Mouse (Mus musculus) stomach, embryonic 15.5 days (tissue): ENCODE results near the gene Rnf144a. TPM values are rescaled to one million over a fixed set of nuclear protein-coding genes. Genes with fewer than 3 reads are reported as not detected.
A peak's percentile ranks its signal among the peaks of the same experiment; 100 is the strongest.

Source experiments
- ATAC-seq: fragments of 200-750 bp; cut with Nextera tagmentation; 2 replicates; pipeline ENCODE4 v1.8.0; 2017; ENCODE audit warnings: low read depth, moderate number of reproducible peaks, moderate TSS enrichment; ENCODE audit not compliant: insufficient read depth, low FRiP score
- H3K27ac ChIP-seq: fragments of 300-500 bp; sonication (generic); 2 replicates; pipeline ENCODE4 v1.5.1; 2015; ENCODE audit warnings: mild to moderate bottlenecking, inconsistent platforms
- H3K27me3 ChIP-seq: fragments of 300-500 bp; sonication (generic); replicated peaks from 2 replicates; pipeline ENCODE4 v1.6.1; 2015; ENCODE audit warnings: inconsistent platforms
- H3K36me3 ChIP-seq: fragments of 300-500 bp; sonication (generic); 2 replicates; pipeline ENCODE4 v1.6.1; 2015; ENCODE audit warnings: inconsistent platforms
- H3K4me1 ChIP-seq: fragments of 300-500 bp; sonication (generic); 2 replicates; pipeline ENCODE4 v1.6.1; 2015; ENCODE audit warnings: inconsistent platforms
- H3K4me2 ChIP-seq: fragments of 300-500 bp; sonication (generic); 2 replicates; pipeline ENCODE4 v1.6.1; 2015; ENCODE audit warnings: mild to moderate bottlenecking, inconsistent platforms
- H3K4me3 ChIP-seq: fragments of 300-500 bp; sonication (generic); replicated peaks from 2 replicates; pipeline ENCODE4 v1.5.1; 2015; ENCODE audit warnings: inconsistent platforms
- H3K9ac ChIP-seq: fragments of 300-500 bp; sonication (generic); 2 replicates; pipeline ENCODE4 v1.6.1; 2015; ENCODE audit warnings: inconsistent platforms
- H3K9me3 ChIP-seq: fragments of 300-500 bp; sonication (generic); 2 replicates; pipeline ENCODE4 v1.6.1; 2016; ENCODE audit warnings: inconsistent platforms
- WGBS: fragments of 180-500 bp; shearing (Covaris S2); methylation state at CpG from one replicate; pipeline ENCODE4 v1.1.7; 2015; 5-methylcytosine and 5-hydroxymethylcytosine counted together
- polyA plus RNA-seq: library from polyadenylated mRNA; unstranded; fragments of >200 nt; fragmentation: Nextera tagmentation; extraction: Ambion mirVana; gene quantifications from 2 replicates; pipeline ENCODE4 v1.2.1, GENCODE M21; 2015

The Rnf144a gene
- polyA plus RNA-seq, 1 experiment from 2014 or later: 19.2 TPM

DNA sequence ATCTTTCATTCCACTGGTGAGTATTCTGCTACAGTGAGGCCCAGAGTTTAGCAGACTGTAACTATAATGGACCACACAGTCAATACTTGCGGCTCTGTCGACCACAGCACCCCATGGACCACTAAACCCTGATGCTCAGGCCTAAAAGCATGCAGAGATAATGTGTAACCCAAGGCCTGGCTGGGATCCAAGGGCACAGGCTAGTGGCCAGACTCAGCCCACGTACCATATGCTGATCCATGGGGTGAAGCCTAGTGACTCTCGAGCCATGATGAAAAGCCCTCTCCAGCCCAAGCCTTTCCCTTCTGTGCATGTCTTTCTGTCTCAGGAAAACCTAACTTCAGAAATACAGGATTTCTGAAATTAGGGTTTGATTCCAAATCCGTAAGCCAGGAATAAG, 50.2 kb downstream of the Rnf144a start:
- ATAC-seq: no peak
- Histone ChIP-seq H3K4me3 (no peak overlapping the region), H3K9ac (no peak overlapping the region), H3K27me3 (no peaks in the 10 kb centered on the region), H3K36me3 (no peaks in the 10 kb centered on the region), H3K9me3 (no peaks in the 10 kb centered on the region), H3K4me2 (no peak overlapping the region), H3K27ac (no peak overlapping the region), H3K4me1 (peaks cover 3% of the 10 kb centered on the region; the same call in 1 of the 2 replicates)
- 80% methylated on average over 5 of the region's 5 CpGs for WGBS

DNA sequence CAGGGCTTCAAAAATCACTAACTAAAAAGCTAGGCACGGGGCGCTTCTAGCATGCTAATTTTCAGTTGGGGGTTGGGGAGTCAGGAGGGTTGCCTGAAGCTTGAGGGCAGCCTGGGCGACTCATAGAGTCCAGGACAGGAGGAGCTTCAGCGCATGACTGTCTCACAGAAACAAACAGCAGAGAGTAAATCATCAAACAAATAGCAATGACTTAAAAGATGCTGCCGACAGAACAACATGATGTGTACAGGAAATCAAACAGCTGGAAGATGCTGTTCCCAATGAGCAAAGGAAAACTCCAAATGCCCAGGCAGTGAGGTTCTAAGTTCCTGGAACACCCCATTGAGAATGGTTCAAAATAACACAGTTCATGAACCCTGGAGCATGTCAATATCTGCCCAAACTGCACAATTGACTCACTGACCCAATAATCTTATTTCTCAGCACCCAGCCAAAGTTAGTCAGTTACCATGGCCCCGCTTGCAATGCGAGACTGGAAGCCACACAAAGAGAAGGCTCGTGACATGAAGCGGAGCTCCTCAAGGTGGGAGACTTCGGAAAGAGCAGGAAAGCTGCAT, 54.0 kb downstream of the Rnf144a start:
- H3K4me3 ChIP-seq: no peak overlapping the region
- H3K27me3 ChIP-seq: no peaks in the 10 kb centered on the region
- H3K36me3 ChIP-seq: no peaks in the 10 kb centered on the region
- no peak overlapping the region for H3K9ac ChIP-seq
- no peak overlapping the region for H3K27ac ChIP-seq
- no peak for ATAC-seq
- 67% methylated on average over 10 of the region's 10 CpGs for WGBS
- H3K4me2 ChIP-seq: no peak overlapping the region
- H3K9me3 ChIP-seq: no peaks in the 10 kb centered on the region
- peaks cover 6% of the 10 kb centered on the region; the same call in 1 of the 2 replicates for H3K4me1 ChIP-seq

GRCm38 (mm10) chr12:26359817-26360216, 55.2 kb downstream of the Rnf144a start:
- no peak overlapping the region for H3K4me3 ChIP-seq
- H3K9me3 ChIP-seq: no peaks in the 10 kb centered on the region
- no peak for ATAC-seq
- WGBS: 75% methylated on average over 5 of the region's 5 CpGs
- H3K4me1 ChIP-seq: peaks cover 6% of the 10 kb centered on the region; the same call in 1 of the 2 replicates
- no peak overlapping the region for H3K9ac ChIP-seq
- H3K27me3 ChIP-seq: no peaks in the 10 kb centered on the region
- no peak overlapping the region for H3K27ac ChIP-seq
- H3K36me3 ChIP-seq: no peaks in the 10 kb centered on the region
- H3K4me2 ChIP-seq: no peak overlapping the region

- no peak overlapping the region for H3K4me2 ChIP-seq
- H3K9me3 ChIP-seq: no peaks in the 10 kb centered on the region
- no peak overlapping the region for H3K27ac ChIP-seq
- no peak overlapping the region for H3K9ac ChIP-seq
- H3K4me1 ChIP-seq: peaks cover 6% of the 10 kb centered on the region; the same call in 1 of the 2 replicates
- no peaks in the 10 kb centered on the region for H3K36me3 ChIP-seq
- H3K27me3 ChIP-seq: no peaks in the 10 kb centered on the region
- 78% methylated on average over 2 of the region's 2 CpGs for WGBS
- H3K4me3 ChIP-seq: no peak overlapping the region
- ATAC-seq: no peak
Measured at GRCm38 (mm10) chr12:26359241-26359640, 55.8 kb downstream of the Rnf144a start.

DNA sequence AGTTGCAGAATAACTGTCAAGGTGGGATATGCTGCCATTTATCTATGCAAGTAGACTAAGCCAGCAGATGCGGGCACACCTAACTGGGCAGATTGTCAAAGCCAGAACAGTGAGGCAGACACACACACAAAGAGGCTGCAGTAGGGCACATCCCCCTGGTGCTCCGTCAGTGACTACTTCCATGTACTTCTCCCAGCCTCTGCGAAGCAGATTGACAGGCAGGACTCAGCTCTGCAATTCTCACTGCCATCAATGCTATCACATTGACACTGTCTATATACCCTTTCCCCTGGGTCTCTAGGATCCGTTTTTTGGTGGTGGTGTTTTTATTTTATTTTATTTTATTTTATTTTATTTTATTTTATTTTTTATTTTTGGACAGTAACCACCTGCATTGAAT, 57.8 kb downstream of the Rnf144a start:
- 85% methylated on average over 4 of the region's 4 CpGs for WGBS
- Histone ChIP-seq H3K9ac (no peak overlapping the region), H3K27ac (no peak overlapping the region), H3K27me3 (no peaks in the 10 kb centered on the region), H3K4me3 (no peak overlapping the region), H3K36me3 (no peaks in the 10 kb centered on the region), H3K9me3 (no peaks in the 10 kb centered on the region), H3K4me2 (no peak overlapping the region), H3K4me1 (peaks cover 6% of the 10 kb centered on the region; the same call in 1 of the 2 replicates)
- ATAC-seq: no peak

DNA sequence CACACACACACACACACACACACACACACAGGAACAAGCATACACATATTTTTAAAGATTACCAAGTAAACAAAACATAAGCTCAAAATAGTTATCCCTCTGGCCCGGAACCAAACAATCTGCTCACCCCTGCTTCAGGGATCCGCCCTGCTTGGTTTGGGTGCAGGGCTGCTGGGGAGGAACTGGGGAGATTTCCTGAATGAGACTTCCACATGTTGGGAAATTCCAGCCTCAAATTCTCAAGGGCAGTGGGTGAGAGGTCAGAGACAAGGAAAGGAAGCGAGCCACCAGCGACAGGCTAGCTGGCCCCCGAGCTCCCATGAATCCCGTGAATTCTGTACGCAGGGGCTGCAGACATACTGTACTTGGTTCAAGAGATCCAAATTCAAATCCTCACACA, 58.9 kb downstream of the Rnf144a start:
- Histone ChIP-seq H3K9ac (no peak overlapping the region), H3K4me1 (0 out of 2 replicates have a peak, but pooled peaks cover 3% of the 10 kb centered on the region), H3K4me3 (no peak overlapping the region), H3K9me3 (no peaks in the 10 kb centered on the region), H3K27ac (no peak overlapping the region), H3K27me3 (no peaks in the 10 kb centered on the region), H3K36me3 (no peaks in the 10 kb centered on the region), H3K4me2 (no peak overlapping the region)
- 61% methylated on average over 7 of the region's 7 CpGs for WGBS
- ATAC-seq: peak; percentile 18; the same call in 1 of the 2 replicates

GRCm38 (mm10) chr12:26351321-26351720, 63.7 kb downstream of the Rnf144a start:
- Histone ChIP-seq H3K27me3 (no peaks in the 10 kb centered on the region), H3K27ac (no peak overlapping the region), H3K9ac (no peak overlapping the region), H3K9me3 (no peaks in the 10 kb centered on the region), H3K4me3 (no peak overlapping the region), H3K4me1 (no peaks in the 10 kb centered on the region), H3K36me3 (no peaks in the 10 kb centered on the region), H3K4me2 (no peak overlapping the region)
- 65% methylated on average over 3 of the region's 3 CpGs for WGBS
- ATAC-seq: no peak

DNA sequence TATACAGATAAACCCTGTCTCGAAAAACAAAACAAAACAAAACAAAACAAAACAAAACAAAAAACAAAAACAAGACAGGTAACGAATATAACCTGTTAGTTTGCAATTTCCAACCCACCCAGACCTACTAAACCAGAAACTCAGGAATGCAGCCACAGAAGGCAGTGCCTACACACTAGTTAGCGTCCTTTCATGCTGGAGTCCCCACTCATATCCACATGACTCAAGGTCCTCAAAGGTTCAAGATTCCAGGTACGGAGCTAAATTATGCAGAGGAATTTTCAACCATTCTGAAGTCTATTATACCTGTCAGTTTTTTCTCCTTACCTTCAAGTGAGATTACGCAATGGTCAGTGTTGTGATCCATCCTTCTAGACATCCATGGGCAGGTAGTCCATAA, 70.6 kb downstream of the Rnf144a start:
- H3K27ac ChIP-seq: no peak overlapping the region
- H3K4me2 ChIP-seq: no peak overlapping the region
- no peaks in the 10 kb centered on the region for H3K4me1 ChIP-seq
- H3K4me3 ChIP-seq: no peak overlapping the region
- no peaks in the 10 kb centered on the region for H3K27me3 ChIP-seq
- no peaks in the 10 kb centered on the region for H3K36me3 ChIP-seq
- WGBS: 90% methylated on average over 5 of the region's 5 CpGs
- no peak for ATAC-seq
- H3K9me3 ChIP-seq: no peaks in the 10 kb centered on the region; the same call in 1 of the 2 replicates
- no peak overlapping the region for H3K9ac ChIP-seq

DNA sequence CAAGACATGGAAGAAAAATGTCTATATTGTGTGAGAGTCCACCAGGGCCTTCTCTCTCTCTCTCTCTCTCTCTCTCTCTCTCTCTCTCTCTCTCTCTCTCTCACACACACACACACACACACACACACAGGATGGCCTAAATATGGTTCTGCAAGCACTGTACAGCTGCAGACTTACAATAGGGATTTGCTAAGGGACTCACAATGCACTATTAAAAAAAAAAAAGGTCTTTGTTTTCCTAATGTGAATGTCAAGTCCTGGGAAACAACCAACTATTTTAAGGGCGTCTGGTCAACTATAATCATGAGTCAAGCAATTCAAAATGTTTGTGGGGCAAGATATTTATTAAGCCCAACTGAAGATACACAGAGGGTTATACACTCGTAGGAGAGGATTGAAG, 71.9 kb downstream of the Rnf144a start:
- no peak overlapping the region for H3K27ac ChIP-seq

GRCm38 (mm10) chr12:26342663-26343062, 72.4 kb downstream of the Rnf144a start:
- H3K4me1 ChIP-seq: no peaks in the 10 kb centered on the region
- 80% methylated on average over 3 of the region's 3 CpGs for WGBS
- peak overlapping the region; percentile 49; the same call in 1 of the 2 replicates for H3K27ac ChIP-seq
- no peak overlapping the region for H3K4me3 ChIP-seq
- no peak overlapping the region for H3K9ac ChIP-seq
- H3K4me2 ChIP-seq: no peak overlapping the region
- ATAC-seq: peak; percentile 53; the same call in 1 of the 2 replicates
- no peaks in the 10 kb centered on the region for H3K27me3 ChIP-seq
- H3K36me3 ChIP-seq: no peaks in the 10 kb centered on the region
- H3K9me3 ChIP-seq: no peaks in the 10 kb centered on the region; the same call in 1 of the 2 replicates

More for the DNA sequence above, 71.9 kb downstream of the Rnf144a start:
- Histone ChIP-seq H3K4me2 (no peak overlapping the region), H3K9ac (no peak overlapping the region), H3K4me1 (no peaks in the 10 kb centered on the region), H3K27me3 (no peaks in the 10 kb centered on the region), H3K36me3 (no peaks in the 10 kb centered on the region), H3K4me3 (no peak overlapping the region), H3K9me3 (no peaks in the 10 kb centered on the region; the same call in 1 of the 2 replicates)
- no peak for ATAC-seq
- WGBS: 61% methylated on average over 2 of the region's 2 CpGs

DNA sequence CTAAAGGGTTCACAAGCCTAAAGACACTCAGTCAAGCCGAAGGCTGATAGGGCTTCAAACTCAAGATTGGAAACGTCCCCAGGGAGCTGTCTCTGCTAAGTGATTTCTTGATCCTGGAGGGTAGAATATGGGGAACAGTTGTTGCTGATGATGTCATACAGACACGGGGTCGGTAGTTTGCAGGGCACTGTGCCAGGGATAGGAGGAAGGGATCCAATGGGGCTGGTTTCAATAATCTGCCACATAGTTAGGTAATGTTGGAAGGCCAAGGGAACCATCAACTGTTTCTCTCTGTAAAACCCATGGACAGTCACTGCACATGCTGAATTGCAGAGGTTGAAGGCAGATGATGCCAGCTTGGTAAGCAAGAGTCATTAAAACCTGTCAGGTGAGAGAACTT, 73.0 kb downstream of the Rnf144a start:
- H3K27ac ChIP-seq: peak overlapping the region; percentile 49

GRCm38 (mm10) chr12:26340621-26341020, 74.4 kb downstream of the Rnf144a start:
- H3K4me2 ChIP-seq: no peak overlapping the region
- no peak for ATAC-seq
- H3K36me3 ChIP-seq: no peaks in the 10 kb centered on the region
- no peaks in the 10 kb centered on the region for H3K27me3 ChIP-seq
- no peak overlapping the region for H3K9ac ChIP-seq
- 86% methylated on average over 4 of the region's 4 CpGs for WGBS
- no peak overlapping the region for H3K4me3 ChIP-seq
- H3K27ac ChIP-seq: no peak overlapping the region
- H3K9me3 ChIP-seq: no peaks in the 10 kb centered on the region
- H3K4me1 ChIP-seq: no peaks in the 10 kb centered on the region

More for the DNA sequence above, 73.0 kb downstream of the Rnf144a start:
- 58% methylated on average over 4 of the region's 4 CpGs for WGBS
- Histone ChIP-seq H3K36me3 (no peaks in the 10 kb centered on the region), H3K9me3 (no peaks in the 10 kb centered on the region; the same call in 1 of the 2 replicates), H3K4me3 (no peak overlapping the region), H3K9ac (no peak overlapping the region), H3K4me1 (no peaks in the 10 kb centered on the region), H3K4me2 (no peak overlapping the region), H3K27me3 (no peaks in the 10 kb centered on the region)
- no peak for ATAC-seq

- H3K27ac ChIP-seq: no peak overlapping the region
- ATAC-seq: no peak
Measured at GRCm38 (mm10) chr12:26339886-26340285, 75.2 kb downstream of the Rnf144a start.

More at GRCm38 (mm10) chr12:26339886-26340285, 75.2 kb downstream of the Rnf144a start:
- Histone ChIP-seq H3K9ac (no peak overlapping the region), H3K4me3 (no peak overlapping the region), H3K4me1 (no peaks in the 10 kb centered on the region), H3K27me3 (no peaks in the 10 kb centered on the region), H3K36me3 (no peaks in the 10 kb centered on the region), H3K4me2 (no peak overlapping the region), H3K9me3 (no peaks in the 10 kb centered on the region)
